Mouse (Mus musculus): ENCODE measurements at regions not wholly inside any gene's neighbourhood (a gene's known extent, or its start where the extent isn't known, plus 50 kb on each side); places are given as distances from the start of the nearest gene placed in this dataset.
"Not testable (repeated sequence)": the region's sequence is repeated elsewhere in the genome, so short reads cannot be mapped to it uniquely, and the experiment has no call there.

- not testable (repeated sequence) for DNase-seq (ENCODE audit: low spot score); H3K27ac ChIP-seq (replicated peaks; ENCODE audit: low read depth, low read length); H3K36me3 ChIP-seq (ENCODE audit: control insufficient read depth, insufficient read depth, low read length); H3K27me3 ChIP-seq (ENCODE audit: control insufficient read depth, insufficient read depth, low read length); ATAC-seq (ENCODE audit: insufficient number of reproducible peaks, low FRiP score, low TSS enrichment, low read depth); H3K4me1 ChIP-seq (ENCODE audit: control insufficient read depth, insufficient read depth, low read length); H3K4me2 ChIP-seq (ENCODE audit: low read depth, severe bottlenecking); H3K9me3 ChIP-seq (ENCODE audit: control insufficient read depth, low read length); H3K4me3 ChIP-seq (ENCODE audit: low read depth, low read length); H3K9ac ChIP-seq (ENCODE audit: low read length)
- 88% methylated on average over 4 of the region's 4 CpGs for WGBS
Observed at GRCm38 (mm10) chr1:17932108-17932810, 213.4 kb downstream of the Crisp4 start.

All from limb, embryonic 11.5 days (tissue).